Mouse (Mus musculus) erythroblast, embryonic 14.5 days (primary cell): ENCODE measurements around the gene LTO1.

ENCODE experiments used
- GATA1 ChIP-seq: IDR thresholded peaks from 2 replicates; pipeline ENCODE4 v1.6.1; 2012; ENCODE audit warnings: low read length, inconsistent platforms, mixed read lengths
- TAL1 ChIP-seq: IDR thresholded peaks from 3 replicates; pipeline ENCODE4 v1.6.1; 2012; ENCODE audit warnings: low read length, inconsistent platforms, mixed read lengths

GRCm38 (mm10) chr7:144906708-144907397, 8.0 kb upstream of the LTO1 start:
- no peak for TF ChIP-seq GATA1
- TF ChIP-seq TAL1: no peak
